Mouse (Mus musculus) spleen, adult 18-20 months (tissue): ENCODE measurements around the gene Wasf2.
A peak's percentile ranks its signal among the peaks of the same experiment; 100 is the strongest.

Source experiments
- DNase-seq, 2 experiments: peaks; one replicate each; pipeline ENCODE4 v3.0.0; 2022; ENCODE audit warnings: mixed read lengths in 2 of 2

Gene Wasf2

DNA sequence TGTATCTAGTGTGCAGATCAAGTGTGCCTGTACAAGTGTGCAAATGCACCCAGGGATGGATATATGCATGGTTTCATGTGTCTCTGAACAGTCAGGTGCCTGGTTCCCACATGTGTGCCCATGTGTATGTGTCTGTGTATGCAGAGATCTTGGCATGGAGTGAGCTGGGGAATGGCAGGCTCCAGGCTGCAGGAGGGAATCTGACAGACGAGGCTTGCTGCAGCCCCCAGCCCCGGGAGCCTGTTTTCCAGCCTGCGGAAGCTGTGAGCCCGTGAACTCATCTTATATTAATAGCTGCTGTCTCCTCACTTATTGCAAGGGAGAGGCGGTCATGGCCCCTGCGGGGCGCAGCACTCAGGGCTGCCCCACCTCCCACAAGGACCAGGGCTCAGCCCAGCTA is 74.1 kb downstream of the Wasf2 start:
- DNase-seq, result no peak

DNA sequence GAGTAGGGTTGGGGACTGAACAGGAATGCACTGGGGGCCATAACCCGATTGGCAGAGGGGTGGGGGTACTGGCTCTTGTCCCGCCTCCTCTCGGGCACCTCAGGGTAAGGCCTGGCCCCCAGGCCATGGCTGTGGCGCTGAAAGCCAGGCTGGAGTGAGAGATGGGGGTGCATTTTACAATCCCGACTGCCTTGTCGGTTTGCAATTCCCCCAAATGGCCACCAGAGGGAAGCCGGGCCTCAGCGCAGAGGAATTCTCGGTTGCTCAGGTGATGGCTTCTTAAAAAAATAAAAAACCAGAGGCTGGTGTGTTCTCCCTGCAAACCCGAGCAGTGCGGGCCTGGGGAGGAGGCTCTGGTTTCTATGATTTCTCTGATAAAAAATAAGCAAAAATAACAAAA is 79.1 kb downstream of the Wasf2 start:
- peak; percentile 31 to 40 for DNase-seq

DNA sequence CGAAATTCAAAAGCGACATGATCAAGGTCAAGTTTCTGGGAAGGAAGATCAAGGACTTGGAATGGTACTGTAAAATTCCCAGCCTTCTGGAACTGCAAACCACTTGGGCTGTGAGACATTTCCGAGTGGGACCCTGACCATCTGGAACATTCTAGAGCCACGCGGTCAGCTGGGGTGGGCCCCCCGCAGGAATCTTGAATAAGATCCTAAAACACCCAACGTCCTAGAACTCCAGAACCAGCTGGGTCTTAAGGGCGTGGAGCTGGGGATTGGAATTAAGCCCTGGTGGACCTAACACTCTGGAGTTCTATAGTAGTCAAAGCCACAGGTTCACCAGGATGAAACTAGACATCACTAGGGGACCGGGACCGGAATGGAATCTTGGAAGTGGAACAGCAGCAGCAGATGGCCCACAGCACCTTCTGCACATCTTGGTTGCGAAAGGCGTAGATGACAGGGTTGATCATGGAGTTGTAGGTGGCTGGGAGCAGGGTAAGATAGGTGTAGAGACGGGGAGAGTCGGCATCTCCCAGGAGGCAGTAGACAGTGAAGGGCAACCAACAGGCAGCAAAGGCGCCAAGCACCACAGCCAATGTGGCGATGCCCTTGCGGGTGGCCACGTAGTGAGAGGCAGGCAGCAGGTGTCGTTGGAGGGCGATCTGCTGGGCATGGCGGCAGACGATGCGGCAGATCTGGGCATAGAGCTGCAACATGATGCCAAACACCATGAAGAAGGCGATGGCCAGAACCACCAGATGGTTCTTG is 79.9 kb downstream of the Wasf2 start:
- DNase-seq, result no peak

DNA sequence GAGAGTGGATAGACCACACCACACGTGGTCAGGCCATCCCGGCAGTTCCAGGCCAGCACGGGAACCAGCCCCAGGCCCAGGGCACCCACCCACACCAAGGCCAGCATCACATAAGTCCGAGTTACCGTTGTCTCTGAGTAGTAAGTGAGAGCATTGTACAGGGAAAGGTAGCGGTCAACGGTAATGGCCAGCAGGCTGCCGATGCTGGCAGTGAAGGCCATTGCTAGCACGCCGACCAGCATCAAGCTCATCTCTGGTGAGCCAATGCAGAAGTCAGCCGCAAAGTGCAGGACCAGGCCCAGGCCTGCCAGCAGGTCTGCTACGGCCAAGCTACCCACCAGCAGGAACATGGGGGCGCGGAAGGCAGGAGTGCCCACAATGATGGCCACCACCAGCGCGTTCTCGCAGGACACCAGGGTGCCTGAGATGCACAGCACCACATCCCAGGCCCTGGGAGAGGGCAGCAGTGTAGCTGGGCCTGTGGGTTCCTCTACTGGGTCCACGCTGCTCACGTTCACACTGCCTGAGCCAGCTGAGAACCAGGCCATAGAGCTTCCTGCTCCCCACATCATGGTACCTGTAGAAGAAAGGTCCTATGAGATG is 80.6 kb downstream of the Wasf2 start:
- no peak for DNase-seq

DNA sequence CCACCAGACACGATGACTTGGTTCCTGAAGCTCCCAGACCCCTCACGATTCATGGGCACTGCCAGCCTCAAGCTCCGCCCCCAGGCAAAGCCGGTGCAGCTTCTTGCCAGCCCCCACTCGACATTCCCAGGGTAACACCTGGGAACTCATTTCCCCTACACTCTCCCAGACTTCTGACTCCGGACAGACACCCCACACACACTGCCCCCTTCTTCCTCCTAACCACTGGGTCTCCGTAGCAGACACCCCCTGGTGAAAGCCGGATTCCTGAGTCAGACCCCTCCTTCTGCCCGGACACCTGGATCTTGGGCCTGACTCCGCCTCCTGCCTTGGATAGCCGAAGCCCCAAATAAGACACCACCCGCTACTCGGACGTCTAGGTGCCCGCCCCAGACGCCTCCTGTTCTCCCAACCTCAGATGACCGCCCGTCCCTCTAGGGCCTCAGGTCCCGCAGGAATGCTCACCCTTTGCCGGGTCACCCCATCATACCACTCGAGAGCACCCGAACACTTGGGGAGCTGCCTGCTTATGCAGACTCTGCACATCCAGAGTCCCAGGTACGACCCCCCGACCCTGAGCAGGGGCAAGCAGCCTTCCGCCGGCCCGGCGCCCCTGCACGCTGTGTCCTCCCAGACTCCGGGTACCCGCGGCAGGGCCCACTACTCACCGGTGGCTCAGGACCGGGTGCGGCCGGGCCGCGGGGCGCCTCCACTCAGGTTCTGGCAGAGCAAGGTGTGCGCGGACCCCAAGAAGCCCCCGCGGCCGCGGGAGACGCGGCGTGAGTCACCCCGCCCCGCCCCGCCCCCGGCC is 81.7 kb downstream of the Wasf2 start, which contains the start of the genes Cd164l2 and Gpr3:
Gene Cd164l2, plus strand, starts transcription at position 381 of the 811 bp plus-strand sequence.
Gene Gpr3, minus strand, starts transcription at position 786 of the 811 bp plus-strand sequence.
- no peak for DNase-seq

DNA sequence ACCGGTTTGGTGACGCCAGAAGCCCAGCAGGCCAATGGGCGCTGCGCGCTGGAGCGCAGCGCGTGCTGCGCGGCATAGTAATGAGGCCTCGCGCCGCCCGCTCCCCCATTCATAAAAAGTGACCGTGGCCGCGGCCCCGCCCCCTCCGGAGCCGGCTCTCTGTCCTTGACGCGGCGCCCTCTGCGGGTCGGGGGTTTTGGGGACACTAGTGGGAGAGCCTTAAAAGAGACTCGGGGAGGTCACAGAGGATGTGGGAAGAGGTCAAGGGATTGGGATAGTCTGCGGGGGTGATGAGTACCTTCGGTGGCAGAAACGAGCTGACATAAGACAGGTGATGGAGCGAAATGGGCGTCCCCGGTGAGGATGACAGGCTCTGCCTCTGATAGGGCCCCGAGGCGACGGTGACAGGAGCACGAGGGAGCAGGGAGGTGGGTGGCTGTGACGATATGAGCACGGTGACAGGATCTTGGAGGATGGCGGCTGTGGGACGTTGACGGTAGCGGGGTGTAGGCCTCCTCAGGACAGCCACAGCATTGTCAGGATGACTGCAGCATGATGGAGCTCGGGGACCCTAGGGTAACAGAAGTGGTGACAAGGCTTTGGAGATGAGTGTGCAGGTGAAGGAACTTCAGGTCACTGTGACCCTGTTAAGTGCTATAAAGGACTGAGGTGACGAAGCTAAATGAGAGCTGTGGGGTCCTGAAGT is 82.4 kb downstream of the Wasf2 start:
- DNase-seq, result peak; percentile 67 to 79

DNA sequence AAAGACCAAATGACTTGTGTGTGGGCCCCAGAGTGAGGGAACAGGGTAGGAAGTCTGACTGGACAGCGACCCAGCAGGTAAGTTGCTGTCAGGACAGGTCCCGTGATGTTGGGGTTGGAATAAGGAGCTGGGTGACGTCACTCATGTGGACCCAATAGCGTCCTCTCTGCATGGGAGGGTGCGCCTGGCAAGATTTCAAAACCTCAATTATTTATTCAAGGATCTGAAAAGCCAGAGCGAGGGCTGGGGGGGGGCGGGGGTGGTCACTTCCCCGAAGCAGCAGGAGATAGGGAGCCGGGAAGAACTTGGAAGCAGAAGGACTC is 82.9 kb downstream of the Wasf2 start:
- no peak for DNase-seq

DNA sequence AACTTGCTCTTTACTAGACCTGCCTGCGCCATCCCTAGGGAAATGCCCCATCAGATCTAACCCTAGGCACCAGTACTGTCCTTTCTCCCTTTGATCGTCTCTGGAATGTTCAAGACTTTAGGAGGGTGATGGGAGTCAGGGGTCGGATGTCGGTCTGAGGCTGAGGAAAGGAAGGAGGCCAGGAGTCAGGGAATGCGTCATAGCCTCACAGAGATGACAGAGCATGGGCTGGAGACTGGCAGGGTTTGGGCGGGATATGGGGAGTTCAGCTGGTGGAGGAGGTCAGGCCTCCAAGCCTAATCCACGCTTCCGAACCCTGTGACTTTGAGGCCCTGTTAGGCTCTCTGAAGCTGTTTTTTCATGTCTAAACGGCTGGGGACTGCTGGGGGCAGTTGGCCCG is 83.4 kb downstream of the Wasf2 start:
- DNase-seq, result no peak

DNA sequence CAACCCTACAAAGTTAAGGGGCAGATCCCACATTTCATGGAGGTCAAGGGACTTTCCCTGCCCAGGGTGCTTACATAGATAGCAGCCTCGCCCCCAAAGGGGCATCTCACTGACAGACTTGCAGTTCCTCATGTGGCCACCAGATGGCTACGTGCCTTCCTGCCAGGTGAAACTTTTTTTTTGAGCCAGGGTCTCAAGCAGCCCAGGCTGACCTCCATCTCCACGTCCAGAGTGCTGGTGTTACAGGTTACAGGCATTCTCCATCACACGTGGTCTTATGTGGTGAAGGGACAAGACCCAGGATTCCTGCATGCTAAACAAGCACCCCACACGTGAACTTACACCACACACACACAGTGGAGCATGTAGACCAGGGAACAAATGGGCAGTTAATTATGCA is 87.3 kb downstream of the Wasf2 start:
- DNase-seq, result peak; percentile 42 to 72

DNA sequence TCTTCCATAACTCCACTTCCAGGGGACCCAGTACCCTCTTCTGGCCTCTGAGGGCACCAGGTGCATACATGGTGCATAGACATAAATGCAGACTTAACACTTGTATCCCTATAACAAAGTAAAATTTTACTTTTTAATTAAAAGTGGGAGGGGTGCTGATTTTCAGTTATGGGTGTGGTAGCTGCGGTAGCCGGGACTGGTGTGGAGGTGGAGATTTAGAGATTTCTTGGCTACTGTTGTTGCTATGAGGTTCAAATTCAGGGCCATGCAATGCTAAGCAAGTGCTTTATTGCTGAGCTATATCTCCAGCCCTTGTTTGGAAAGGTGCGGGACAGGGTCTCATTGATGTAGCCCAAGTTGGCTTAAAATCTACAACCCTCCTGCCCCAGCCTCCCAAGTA is 88.4 kb downstream of the Wasf2 start:
- DNase-seq, result no peak

DNA sequence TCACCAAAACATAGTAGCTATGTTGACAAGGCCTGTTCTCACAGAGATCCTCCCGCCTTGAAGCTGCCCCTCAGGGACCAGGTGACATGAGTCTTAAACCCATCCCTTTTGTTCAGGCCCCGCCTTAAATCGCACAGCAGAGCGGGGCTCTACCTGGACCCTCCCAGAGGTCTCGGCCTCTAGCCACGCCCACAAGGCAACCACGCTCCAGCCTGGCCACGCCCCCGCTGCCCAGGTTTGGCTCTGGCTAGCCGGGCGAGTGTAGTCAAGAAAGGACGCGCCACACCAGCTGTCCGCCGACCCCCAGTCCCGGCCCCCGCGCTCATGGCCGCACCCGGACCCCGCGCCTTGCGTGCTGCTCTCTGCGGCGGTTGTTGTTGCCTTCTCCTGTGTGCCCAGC is 90.4 kb downstream of the Wasf2 start:
- DNase-seq, result no peak

DNA sequence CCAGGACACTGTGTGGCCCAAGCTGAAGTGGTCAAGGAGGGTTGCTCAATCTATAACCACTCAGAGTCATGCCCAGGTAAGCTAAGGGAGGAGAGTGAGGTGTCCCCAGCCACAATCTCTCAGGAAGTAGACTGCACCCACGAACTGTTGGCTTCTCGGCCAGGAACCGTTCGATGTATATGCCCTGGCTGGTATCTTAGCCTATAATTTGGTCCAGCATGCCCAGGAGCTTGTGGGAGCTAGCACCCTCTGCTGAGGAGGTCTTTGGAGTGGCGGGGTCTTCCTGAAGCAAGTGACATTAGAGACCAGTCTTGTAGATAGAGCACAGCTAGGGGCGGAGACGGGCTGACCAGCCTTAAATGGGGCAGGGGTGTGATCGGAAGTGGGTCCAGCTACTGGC is 91.4 kb downstream of the Wasf2 start:
- no peak for DNase-seq

DNA sequence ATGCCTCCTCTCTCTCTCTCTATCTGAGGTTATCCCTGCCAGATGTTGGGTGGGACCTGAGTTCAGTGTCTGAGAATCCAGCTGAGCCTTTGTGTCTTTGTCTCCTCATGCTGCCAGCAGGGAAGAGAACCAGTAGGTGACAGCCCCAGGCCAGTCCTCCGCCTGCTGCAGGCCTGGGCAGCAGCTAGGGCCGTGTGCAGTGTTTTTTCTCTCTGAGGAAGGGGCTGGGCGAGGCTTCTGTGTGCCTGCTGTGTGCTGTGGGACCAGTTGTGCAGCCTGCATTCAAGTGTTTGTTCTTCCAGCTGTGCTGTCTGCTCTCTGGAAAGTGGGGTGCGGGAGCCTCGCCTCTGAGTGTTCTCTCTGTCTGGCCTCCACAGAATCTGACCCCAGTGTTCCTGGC is 93.6 kb downstream of the Wasf2 start:
- DNase-seq, result no peak

DNA sequence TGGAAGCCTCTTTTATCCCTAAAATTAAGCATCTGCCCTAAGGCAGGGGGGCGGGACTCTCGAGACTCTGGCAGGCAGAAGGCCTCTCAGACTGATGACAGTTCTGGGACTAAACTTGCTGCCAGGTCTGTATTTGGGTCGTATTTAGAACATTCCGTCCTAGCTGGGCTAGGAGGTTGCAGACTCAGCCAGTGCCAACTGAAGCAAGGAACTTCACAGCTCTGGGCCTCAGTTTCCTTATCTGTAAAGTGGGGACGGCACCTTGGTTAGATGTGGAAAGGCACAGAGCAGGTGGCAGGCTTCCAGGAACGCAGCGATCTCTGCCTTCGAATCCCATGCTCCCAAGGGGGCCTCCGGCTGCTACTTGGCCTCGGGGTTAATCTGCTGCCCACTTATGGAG is 95.8 kb downstream of the Wasf2 start:
- DNase-seq, result no peak

DNA sequence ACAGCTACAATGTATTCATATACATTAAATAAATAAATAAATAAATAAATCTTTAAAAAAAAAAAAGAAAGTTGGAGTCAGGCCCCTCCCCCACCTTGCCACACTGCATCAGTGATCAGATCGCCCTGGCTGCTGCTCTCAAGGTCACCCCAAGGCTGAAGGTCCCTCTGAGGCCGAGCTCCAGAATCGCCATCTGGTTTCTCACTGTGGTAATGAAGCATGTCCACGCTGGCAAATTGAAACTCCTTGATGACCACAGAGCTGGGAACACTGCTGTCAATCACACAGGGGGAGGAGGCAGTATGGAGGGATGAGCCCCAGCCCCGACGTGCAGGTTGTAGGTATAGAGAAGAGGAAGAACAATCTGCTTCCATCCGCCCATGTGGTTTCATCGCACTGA is 97.3 kb downstream of the Wasf2 start:
- DNase-seq, result no peak

DNA sequence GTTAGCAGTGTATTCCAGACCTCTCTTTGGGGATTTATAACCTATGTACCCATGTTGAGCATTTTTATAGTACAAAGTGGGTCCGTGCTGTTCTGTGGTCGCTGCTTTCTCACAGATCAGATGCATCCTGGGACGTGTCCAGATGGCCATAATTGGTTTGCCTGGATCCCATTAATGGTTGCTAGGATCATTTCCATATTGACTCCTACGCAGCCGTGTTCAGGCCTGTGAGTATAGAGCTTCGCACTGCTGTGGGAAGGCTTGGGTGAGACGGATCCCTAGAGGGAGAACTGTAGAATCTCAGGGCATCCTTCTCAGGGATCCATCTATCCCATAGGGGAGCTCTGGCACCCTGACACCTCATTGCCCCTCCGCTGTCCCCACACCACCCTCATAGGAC is 99.3 kb downstream of the Wasf2 start:
- no peak for DNase-seq

DNA sequence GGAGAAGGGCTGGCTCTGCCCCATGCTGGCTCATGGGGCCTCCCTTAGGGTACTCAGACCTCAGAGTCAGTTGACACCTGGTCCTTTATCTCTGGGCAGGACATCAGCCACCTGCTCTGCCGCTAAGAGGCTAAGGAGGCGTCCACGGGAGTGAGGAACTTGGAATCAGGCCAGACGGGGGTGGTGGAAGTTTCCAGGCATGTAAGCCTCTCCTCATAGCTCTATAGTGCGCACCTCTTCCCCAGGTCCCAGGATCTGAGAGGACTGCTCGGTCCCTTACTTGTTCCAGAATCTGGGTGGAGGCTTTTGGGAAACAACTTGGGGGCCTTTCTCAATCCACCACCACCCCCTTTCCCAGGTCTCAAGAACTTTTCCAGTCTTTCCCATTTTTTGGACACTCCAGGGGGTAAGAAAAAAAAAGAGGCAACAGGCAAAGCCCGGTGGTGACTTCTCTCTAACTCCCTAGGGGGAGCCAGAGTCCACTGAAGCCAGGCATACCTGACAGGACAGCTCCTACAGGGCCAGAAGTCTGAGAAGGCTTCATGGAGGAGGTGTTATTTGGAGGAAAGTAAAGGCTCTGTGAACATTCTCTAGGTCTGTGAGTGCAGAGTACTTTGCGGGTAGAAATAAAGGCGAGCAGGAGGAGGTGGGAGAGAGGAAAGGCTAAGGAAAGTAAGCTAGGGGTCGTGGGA is 103.1 kb downstream of the Wasf2 start:
- peak in 1 of 2 experiments; percentile 33 for DNase-seq

DNA sequence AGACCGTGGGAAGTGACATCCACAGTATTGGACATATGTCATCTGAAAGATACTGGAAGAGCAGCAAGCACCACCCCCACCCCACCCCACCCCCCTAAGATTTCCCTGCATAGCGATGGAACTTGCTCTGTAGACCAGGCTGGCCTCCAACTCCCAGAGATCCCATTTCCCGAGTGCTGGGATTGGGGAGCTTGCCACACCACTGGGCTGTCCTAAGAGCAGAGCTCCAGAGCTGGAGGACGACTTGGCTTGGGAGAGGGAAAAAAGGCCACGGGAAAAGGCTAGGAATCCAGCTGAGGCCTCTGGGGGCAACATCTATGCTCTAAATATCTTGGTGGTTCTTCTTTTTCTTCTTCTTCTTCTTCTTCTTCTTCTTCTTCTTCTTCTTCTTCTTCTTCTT is 104.5 kb downstream of the Wasf2 start:
- DNase-seq, result no peak

DNA sequence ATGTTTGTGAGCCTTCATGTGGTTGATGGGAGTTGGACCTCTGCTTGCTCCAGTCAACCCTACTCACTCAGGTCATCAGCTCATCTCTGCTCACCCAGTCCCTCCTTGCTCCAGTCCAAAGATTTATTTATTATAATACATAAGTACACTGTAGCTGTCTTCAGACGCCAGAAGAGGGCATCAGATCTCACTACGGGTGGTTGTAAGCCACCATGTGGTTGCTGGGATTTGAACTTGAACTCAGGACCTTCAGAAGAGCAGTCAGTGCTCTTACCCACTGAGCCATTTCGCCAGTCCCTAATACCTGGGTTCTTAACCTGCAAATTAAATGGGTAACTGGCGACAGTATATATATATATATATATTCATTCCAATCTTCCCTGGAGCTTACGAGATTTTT is 105.1 kb downstream of the Wasf2 start:
- DNase-seq, result no peak

DNA sequence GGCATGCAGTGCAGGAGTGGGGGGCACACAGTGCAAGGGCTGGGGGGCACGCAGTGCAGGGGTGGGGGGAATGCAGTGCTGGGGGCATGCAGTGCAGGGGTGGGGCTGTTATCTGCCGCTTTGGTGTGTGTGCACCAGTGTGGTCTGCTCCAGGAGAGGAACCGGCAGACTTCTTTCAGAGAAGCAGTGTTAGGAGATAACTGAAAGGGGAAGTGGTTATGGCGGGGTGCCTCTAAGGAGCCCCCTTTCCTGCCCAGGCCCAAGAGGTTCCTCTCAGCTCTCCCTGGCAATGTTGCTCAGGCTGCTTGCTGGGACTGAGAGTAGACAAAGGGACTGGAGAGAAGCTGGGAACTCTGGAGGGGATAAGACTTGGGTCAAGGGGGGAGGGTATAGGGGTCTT is 107.6 kb downstream of the Wasf2 start:
- peak; percentile 40 to 41 for DNase-seq

DNA sequence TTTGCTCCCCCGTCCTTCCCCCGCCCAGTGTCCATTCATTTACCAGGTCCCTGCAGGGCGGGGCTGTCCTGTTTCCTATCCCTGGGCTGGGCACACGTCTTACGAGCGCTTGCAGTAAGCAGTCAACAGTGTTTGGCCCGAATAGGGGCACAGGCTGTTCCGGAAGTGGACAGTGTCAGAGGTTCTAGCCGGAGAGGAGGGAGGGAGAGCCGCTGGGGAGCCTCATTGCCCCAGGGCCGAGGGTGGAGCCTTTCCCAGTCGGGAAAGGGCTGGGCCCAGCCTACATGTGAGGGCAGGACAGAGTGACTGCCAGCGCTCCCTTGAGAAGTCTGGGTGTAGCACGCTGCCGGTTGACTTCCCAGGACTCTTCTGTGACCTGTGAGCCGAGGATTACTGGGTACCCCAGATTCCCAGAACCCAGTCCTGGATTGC is 110.2 kb downstream of the Wasf2 start, which contains the start of gene Map3k6:
Gene Map3k6, plus strand, starts transcription at position 329 of the 432 bp plus-strand sequence.
- DNase-seq, result peak; percentile 32 to 40
